Mouse (Mus musculus): ENCODE results near the gene Gm9732.
"Not testable (repeated sequence)": the region's sequence is repeated elsewhere in the genome, so short reads cannot be mapped to it uniquely, and the experiment has no call there.

Gm9732 gene

GRCm38 (mm10) chr14:43274986-43275511 is at the start of gene Gm9732:
Gene Gm9732 (plus strand): TSS chr14:43275036.
- CTCF ChIA-PET = not testable (repeated sequence)

GRCm38 (mm10) chr14:43235204-43235603 is 39.6 kb upstream of the Gm9732 start, which contains the start of gene Gm8122:
Gene Gm8122 (minus strand): TSS chr14:43235304.
- CTCF ChIA-PET = not testable (repeated sequence)

- CTCF ChIA-PET = not testable (repeated sequence)
These were observed 37.1 kb upstream of the Gm9732 start for GRCm38 (mm10) chr14:43237769-43238168.

GRCm38 (mm10) chr14:43249611-43250170 is 25.1 kb upstream of the Gm9732 start:
- CTCF ChIA-PET = not testable (repeated sequence)

- CTCF ChIA-PET = not testable (repeated sequence)
These were observed 24.1 kb upstream of the Gm9732 start for GRCm38 (mm10) chr14:43250549-43251253.

GRCm38 (mm10) chr14:43256511-43256910 is 18.3 kb upstream of the Gm9732 start:
- CTCF ChIA-PET = not testable (repeated sequence)

- CTCF ChIA-PET = not testable (repeated sequence)
These were observed 16.5 kb upstream of the Gm9732 start, which contains the start of gene Gm8126 for GRCm38 (mm10) chr14:43258349-43258748. Gene Gm8126 (plus strand): TSS chr14:43258649.

GRCm38 (mm10) chr14:43263421-43263820 is 11.4 kb upstream of the Gm9732 start:
- CTCF ChIA-PET = not testable (repeated sequence)

- CTCF ChIA-PET = not testable (repeated sequence)
These were observed 6.2 kb upstream of the Gm9732 start for GRCm38 (mm10) chr14:43268521-43269084.

- CTCF ChIA-PET = not testable (repeated sequence)
These were observed 5.6 kb upstream of the Gm9732 start for GRCm38 (mm10) chr14:43269211-43269610.

- CTCF ChIA-PET = not testable (repeated sequence)
These were observed 1.7 kb upstream of the Gm9732 start for GRCm38 (mm10) chr14:43273161-43273560.

- CTCF ChIA-PET = not testable (repeated sequence)
These were observed 916 bp downstream of the Gm9732 start for GRCm38 (mm10) chr14:43275752-43276151.

GRCm38 (mm10) chr14:43277468-43277867 is 2.6 kb downstream of the Gm9732 start:
- CTCF ChIA-PET = not testable (repeated sequence)

- CTCF ChIA-PET = not testable (repeated sequence)
These were observed 3.3 kb downstream of the Gm9732 start for GRCm38 (mm10) chr14:43278146-43278545.

- CTCF ChIA-PET = not testable (repeated sequence)
These were observed 3.8 kb downstream of the Gm9732 start for GRCm38 (mm10) chr14:43278681-43279080.

- CTCF ChIA-PET = not testable (repeated sequence)
These were observed 18.7 kb downstream of the Gm9732 start, which contains the start of gene Gm8127 for GRCm38 (mm10) chr14:43293503-43293902. Gene Gm8127 (minus strand): TSS chr14:43293832.

GRCm38 (mm10) chr14:43319516-43319915 is 44.7 kb downstream of the Gm9732 start:
- CTCF ChIA-PET = not testable (repeated sequence)

GRCm38 (mm10) chr14:43328603-43329002 is 53.8 kb downstream of the Gm9732 start:
- CTCF ChIA-PET = not testable (repeated sequence)

- CTCF ChIA-PET = not testable (repeated sequence)
These were observed 56.6 kb downstream of the Gm9732 start for GRCm38 (mm10) chr14:43331362-43331880.

GRCm38 (mm10) chr14:43337646-43338045 is 62.8 kb downstream of the Gm9732 start:
- CTCF ChIA-PET = not testable (repeated sequence)

- CTCF ChIA-PET = not testable (repeated sequence)
These were observed 72.9 kb downstream of the Gm9732 start, which contains the start of gene 1700001F09Rik for GRCm38 (mm10) chr14:43347711-43348110. Gene 1700001F09Rik (minus strand): TSS chr14:43347811.

GRCm38 (mm10) chr14:43352944-43353343 is 78.1 kb downstream of the Gm9732 start:
- CTCF ChIA-PET = not testable (repeated sequence)

Measured in spleen, embryonic (tissue).